Mouse (Mus musculus) macrophage (primary cell): ENCODE measurements around the gene Adssl1. TPM values are rescaled to one million over a fixed set of nuclear protein-coding genes. Genes with fewer than 3 reads are reported as not detected.
A peak's percentile ranks its signal among the peaks of the same experiment; 100 is the strongest.

Source experiments
- H3K27ac ChIP-seq: fragments of 350-480 bp; formaldehyde crosslinking; 2 replicates; pipeline ENCODE4 v1.9.0; 2021
- H3K36me3 ChIP-seq: fragments of 350-480 bp; formaldehyde crosslinking; 2 replicates; pipeline ENCODE4 v1.9.0; 2021; ENCODE audit errors: inconsistent target
- H3K4me3 ChIP-seq: fragments of 350-480 bp; formaldehyde crosslinking; 2 replicates; pipeline ENCODE4 v1.9.0; 2021; ENCODE audit errors: inconsistent target
- H3K79me2 ChIP-seq: fragments of 350-480 bp; formaldehyde crosslinking; 2 replicates; pipeline ENCODE4 v1.9.0; 2021; ENCODE audit errors: inconsistent target
- WGBS: methylation state at CpG from one replicate; pipeline ENCODE4 v1.1.7; 2026; ENCODE audit warnings: inconsistent platforms; ENCODE audit not compliant: missing documents; 5-methylcytosine and 5-hydroxymethylcytosine counted together
- polyA plus RNA-seq: library from polyadenylated mRNA; stranded (reverse); fragments of 250-400 nt; gene quantifications from 3 replicates; pipeline ENCODE4 v1.2.4, GENCODE M21; 2018; ENCODE audit warnings: inconsistent platforms

Adssl1 gene
- polyA plus RNA-seq, 1 experiment from 2014 or later = 71.6 TPM

DNA sequence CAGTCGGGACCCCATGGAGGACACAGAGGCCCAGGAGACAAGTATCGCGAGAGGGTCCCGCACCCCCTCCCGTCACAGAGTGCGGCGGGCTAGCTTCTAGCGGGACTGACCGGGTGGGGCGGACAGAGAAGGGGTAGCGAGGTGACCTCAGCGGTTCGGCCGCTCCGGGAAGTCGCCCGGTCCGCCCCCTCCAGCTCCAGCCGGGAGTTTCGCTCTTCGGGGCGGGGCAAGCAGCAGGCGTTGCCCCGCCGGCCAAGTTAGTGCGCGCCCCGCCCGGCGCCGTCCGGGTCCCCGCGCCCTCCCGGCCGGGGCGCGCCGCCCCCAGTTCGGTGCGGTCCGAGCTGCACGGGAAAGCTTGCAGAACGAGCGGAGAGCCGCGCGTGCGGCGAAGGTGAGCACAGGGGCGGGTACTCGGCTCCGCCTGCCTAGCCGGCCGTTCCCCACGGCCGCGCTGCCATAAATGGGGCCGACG, 58.7 kb downstream of the Adssl1 start, which contains the start of gene Zbtb42:
Gene Zbtb42 (plus strand): TSS at position 274 of the 472 bp plus-strand sequence.
- H3K27ac ChIP-seq = no peak within 1 kb of the TSS
- H3K79me2 ChIP-seq = no peaks in the 10 kb centered on the region
- H3K36me3 ChIP-seq = no peaks in the 10 kb centered on the region
- peak within 1 kb of the TSS; percentile 22; the same call in 1 of the 2 replicates for H3K4me3 ChIP-seq
- 1% methylated on average over 59 of the region's 60 CpGs for WGBS

DNA sequence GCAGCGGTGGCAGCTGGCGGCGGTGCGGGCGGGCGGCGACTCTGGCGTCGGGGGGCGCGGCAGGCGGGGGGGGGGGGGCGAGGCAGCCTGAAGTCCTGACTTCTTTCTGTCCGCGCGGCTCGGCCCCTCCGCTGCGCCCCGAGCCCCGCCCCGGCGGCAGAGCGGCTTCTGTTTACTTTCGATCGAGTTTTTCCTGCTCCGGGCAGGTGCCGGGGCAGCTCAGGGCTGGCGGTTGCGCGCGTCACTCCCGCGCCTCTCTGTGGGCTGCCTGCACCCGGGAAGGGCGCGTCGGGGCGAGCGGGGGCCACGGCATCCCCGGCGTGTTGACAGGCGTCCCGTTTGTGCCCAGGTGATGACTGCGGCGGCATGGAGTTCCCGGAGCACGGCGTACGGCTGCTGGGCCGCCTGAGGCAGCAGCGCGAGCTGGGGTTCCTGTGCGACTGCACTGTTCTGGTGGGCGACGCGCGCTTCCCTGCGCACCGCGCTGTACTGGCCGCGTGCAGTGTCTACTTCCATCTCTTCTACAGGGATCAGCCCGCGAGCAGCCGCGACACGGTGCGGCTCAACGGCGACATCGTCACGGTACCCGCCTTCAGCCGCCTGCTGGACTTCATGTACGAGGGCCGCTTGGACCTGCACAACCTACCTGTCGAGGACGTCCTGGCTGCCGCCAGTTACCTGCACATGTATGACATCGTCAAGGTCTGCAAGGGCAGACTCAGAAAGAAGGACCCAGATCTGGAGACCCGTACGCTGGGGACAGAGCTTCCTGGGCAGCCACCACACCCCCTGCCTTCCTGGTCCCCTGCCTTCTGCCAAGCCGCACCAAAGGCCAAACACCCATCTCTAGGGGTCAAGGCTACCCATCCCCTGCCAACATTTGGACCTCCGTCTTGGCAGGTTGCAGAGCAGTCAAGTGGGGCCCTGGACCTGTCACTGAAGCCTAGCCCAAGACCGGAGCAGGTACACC, 59.5 kb downstream of the Adssl1 start:
- Histone ChIP-seq H3K27ac (no peak overlapping the region), H3K79me2 (no peaks in the 10 kb centered on the region), H3K36me3 (no peaks in the 10 kb centered on the region), H3K4me3 (no peak overlapping the region)
- WGBS = 10% methylated on average over 78 of the region's 87 CpGs

DNA sequence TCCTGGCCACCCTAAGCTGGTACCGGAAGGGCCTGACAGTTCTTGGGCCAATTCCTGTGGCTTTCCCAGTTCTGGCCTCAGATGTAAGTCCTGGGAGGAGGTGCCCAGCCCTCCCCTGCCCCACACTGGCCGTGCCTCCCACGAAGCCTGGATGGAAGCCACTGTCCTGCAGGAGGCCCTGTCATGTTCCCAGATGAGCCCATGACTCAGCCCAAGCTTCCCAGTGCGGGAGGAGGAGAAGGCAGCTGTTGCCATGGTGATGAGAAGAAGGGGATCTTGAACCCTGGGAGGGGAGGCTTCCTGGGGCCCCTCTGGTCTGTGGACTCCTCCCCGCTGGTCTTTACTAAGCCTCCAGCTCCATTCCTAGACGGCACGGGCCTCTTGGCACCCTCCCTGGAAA, 63.5 kb downstream of the Adssl1 start:
- Histone ChIP-seq H3K27ac (no peak overlapping the region), H3K79me2 (no peaks in the 10 kb centered on the region), H3K36me3 (no peaks in the 10 kb centered on the region), H3K4me3 (no peak overlapping the region)
- 92% methylated on average over 7 of the region's 7 CpGs for WGBS

DNA sequence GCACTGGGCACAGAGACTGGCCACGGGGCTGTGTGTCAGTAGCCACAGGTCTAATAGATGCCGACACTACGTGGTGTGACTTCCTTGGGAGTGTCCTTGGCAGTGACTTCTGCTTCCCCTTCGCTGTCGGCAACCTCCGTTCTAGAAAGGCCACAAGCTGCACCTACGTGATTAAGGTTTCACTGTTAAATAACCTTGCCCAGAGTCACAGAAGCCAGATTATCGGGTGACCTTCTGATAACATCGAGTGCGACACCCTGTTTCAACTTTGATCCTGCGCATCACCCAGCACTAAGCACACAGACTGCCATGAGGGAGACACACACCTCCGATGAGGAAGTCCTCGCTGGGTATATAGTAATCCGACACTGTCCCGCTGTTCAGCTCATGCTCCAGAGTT, 68.6 kb downstream of the Adssl1 start:
- no peaks in the 10 kb centered on the region for H3K36me3 ChIP-seq
- H3K27ac ChIP-seq = peak overlapping the region; percentile 38
- H3K4me3 ChIP-seq = peak overlapping the region; percentile 10; the same call in 1 of the 2 replicates
- 5% methylated on average over 15 of the region's 15 CpGs for WGBS
- peaks cover 11% of the 10 kb centered on the region; the same call in 1 of the 2 replicates for H3K79me2 ChIP-seq

Other genes with a start within 250 kb of the Adssl1 start
- not detected in 3 replicates for gene A530016L24Rik, start 130.6 kb upstream of the Adssl1 start, polyA plus RNA-seq
- gene Tmem179, start 103.3 kb upstream of the Adssl1 start, polyA plus RNA-seq = not detected in 3 replicates
- 6.8 to 20.9 TPM (median 9.4 TPM) in 3 replicates for gene Inf2, start 31.3 kb upstream of the Adssl1 start, polyA plus RNA-seq
- 5.6 to 43.8 TPM (median 19.5 TPM) in 3 replicates for gene Siva1, start 24.6 kb downstream of the Adssl1 start, polyA plus RNA-seq
- gene Akt1, start 54.8 kb downstream of the Adssl1 start, polyA plus RNA-seq = 174 to 203 TPM (median 184 TPM) in 3 replicates
- gene Zbtb42, start 58.8 kb downstream of the Adssl1 start, polyA plus RNA-seq = 3.2 to 4.7 TPM (median 3.5 TPM) in 3 replicates
- gene Cep170b, start 100.4 kb downstream of the Adssl1 start, polyA plus RNA-seq = 3.1 to 9.1 TPM (median 4.7 TPM) in 3 replicates
- 131 to 514 TPM (median 230 TPM) in 3 replicates for gene Pld4, start 140.6 kb downstream of the Adssl1 start, polyA plus RNA-seq
- 41.7 to 78.3 TPM (median 63.2 TPM) in 3 replicates for gene Ahnak2, start 182.6 kb downstream of the Adssl1 start, polyA plus RNA-seq
- 1.9 to 4.4 TPM (median 4.2 TPM) in 3 replicates for gene Clba1, start 188.9 kb downstream of the Adssl1 start, polyA plus RNA-seq
- gene Cdca4, start 209.4 kb downstream of the Adssl1 start, polyA plus RNA-seq = 10.7 to 17.8 TPM (median 14.2 TPM) in 3 replicates
- gene Gpr132, start 248.2 kb downstream of the Adssl1 start, polyA plus RNA-seq = 1.7 to 5.8 TPM (median 2.0 TPM) in 3 replicates